Mouse (Mus musculus): ENCODE measurements around the gene Sap30bp.

DNA sequence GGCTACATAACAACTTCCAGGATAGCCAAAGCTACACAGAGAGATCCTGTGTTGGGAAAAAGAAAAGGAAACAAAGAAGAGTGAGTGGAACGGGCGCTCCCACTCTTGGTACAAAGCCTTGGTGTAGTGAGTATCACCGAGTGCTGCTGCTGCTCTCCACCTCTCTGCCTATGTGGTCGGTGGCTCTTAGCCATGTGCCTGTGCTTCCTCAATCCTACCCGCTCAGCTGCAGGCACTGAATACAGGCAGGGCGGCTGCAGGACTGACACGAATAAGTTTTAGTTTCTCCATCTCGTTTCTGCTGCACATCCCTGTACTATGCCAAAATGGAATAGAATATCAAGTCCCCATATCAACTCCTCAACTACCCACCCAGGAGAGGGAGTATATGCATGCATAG, 4.1 kb upstream of the Sap30bp start:
- TF ChIP-seq ETS1 (conservative IDR thresholded peaks at IDR 0.05; ENCODE audit: low read depth, low read length) (no peak), USF1 (IDR thresholded peaks at IDR 0.05; ENCODE audit: low read depth, low read length) (no peak), MAX (IDR thresholded peaks at IDR 0.05; ENCODE audit: low read length) (peak; percentile 84), SIN3A (IDR thresholded peaks at IDR 0.05; ENCODE audit: low read length) (no peak), CTCF (conservative IDR thresholded peaks at IDR 0.05 in 1 of 2, IDR thresholded peaks at IDR 0.05 in 1 of 2; ENCODE audit: low read depth in 2 of 2, low read length in 2 of 2) (no peak), POLR2A (IDR thresholded peaks at IDR 0.05; ENCODE audit: low read depth, low read length) (no peak), MAZ (IDR thresholded peaks at IDR 0.05; ENCODE audit: low read depth, low read length) (no peak), CHD2 (IDR thresholded peaks at IDR 0.05; ENCODE audit: low read length) (no peak), MEF2A (IDR thresholded peaks at IDR 0.05; ENCODE audit: borderline replicate concordance, low read depth, low read length) (no peak), ZNF384 (IDR thresholded peaks at IDR 0.05; ENCODE audit: low read depth, low read length) (no peak), TCF12 (IDR thresholded peaks at IDR 0.05; ENCODE audit: low read depth, low read length) (no peak; the same call in 1 of the 2 replicates), POLR2AphosphoS2 (IDR thresholded peaks at IDR 0.05; ENCODE audit: low read depth, low read length) (no peak), TBP (conservative IDR thresholded peaks at IDR 0.05; ENCODE audit: low read depth, low read length) (no peak)
